Mouse (Mus musculus) heart, embryonic 13.5 days (tissue): Measurements from ENCODE around the gene Cmtm2b. TPM values are rescaled to one million over a fixed set of nuclear protein-coding genes. Genes with fewer than 3 reads are reported as not detected.

ENCODE experiments used
- polyA plus RNA-seq: library from polyadenylated mRNA; unstranded; fragments of >200 nt; fragmentation: Nextera tagmentation; extraction: Ambion mirVana; gene quantifications from 2 replicates; pipeline ENCODE4 v1.2.1, GENCODE M21; 2015

Cmtm2b gene
- polyA plus RNA-seq, 1 experiment from 2014 or later: not detected

Other genes starting within 250 kb of the Cmtm2b start
- 47.9 and 49.9 TPM in 2 replicates for gene Cdh5, start 220.6 kb upstream of the Cmtm2b start, polyA plus RNA-seq
- 0.55 and 0.65 TPM in 2 replicates for gene Bean1, start 151.8 kb upstream of the Cmtm2b start, polyA plus RNA-seq
- 10.3 and 10.8 TPM in 2 replicates for gene Tk2, start 73.7 kb upstream of the Cmtm2b start, polyA plus RNA-seq
- 25.6 and 35.1 TPM in 2 replicates for gene Cklf, start 71.4 kb upstream of the Cmtm2b start, polyA plus RNA-seq
- not detected in 2 replicates for gene Cmtm2a, start 29.0 kb upstream of the Cmtm2b start, polyA plus RNA-seq
- gene Gm45711, start 12.1 kb upstream of the Cmtm2b start, polyA plus RNA-seq: not detected in 2 replicates
- gene Cmtm1, start 12.1 kb upstream of the Cmtm2b start, polyA plus RNA-seq: not detected in 2 replicates
- not detected in 2 replicates for gene Gm11020, start 663 bp upstream of the Cmtm2b start, polyA plus RNA-seq
- 95.9 and 100 TPM in 2 replicates for gene Cmtm3, start 17.2 kb downstream of the Cmtm2b start, polyA plus RNA-seq
- 1.2 and 1.6 TPM in 2 replicates for gene Cmtm4, start 73.6 kb downstream of the Cmtm2b start, polyA plus RNA-seq
- gene Dync1li2, start 120.8 kb downstream of the Cmtm2b start, polyA plus RNA-seq: 45.0 and 51.1 TPM in 2 replicates
- gene Terb1, start 187.7 kb downstream of the Cmtm2b start, polyA plus RNA-seq: 0.05 and 0.15 TPM in 2 replicates
- gene Nae1, start 212.4 kb downstream of the Cmtm2b start, polyA plus RNA-seq: 71.5 and 73.8 TPM in 2 replicates
- gene Car7, start 212.5 kb downstream of the Cmtm2b start, polyA plus RNA-seq: 0.80 and 1.4 TPM in 2 replicates